Mouse (Mus musculus) olfactory bulb, adult 2 months (tissue): Measurements from ENCODE around the gene Dspp.

Experiments
- CTCF ChIP-seq: fragments of 200-500 bp; IDR thresholded peaks from 2 replicates; pipeline ENCODE4 v1.5.1; 2012; ENCODE audit warnings: low read depth, mild to moderate bottlenecking, low read length, moderate library complexity; ENCODE audit not compliant: insufficient read depth
- POLR2A ChIP-seq: fragments of 200-500 bp; IDR thresholded peaks from 2 replicates; pipeline ENCODE4 v1.6.1; 2012; ENCODE audit warnings: mild to moderate bottlenecking, low read depth, low read length, moderate library complexity; ENCODE audit not compliant: insufficient read depth

- no peak for TF ChIP-seq POLR2A
- no peak for TF ChIP-seq CTCF
Measured at GRCm38 (mm10) chr5:104128281-104129031, 42.1 kb upstream of the Dspp start.
